Mouse (Mus musculus) mesoderm, embryonic 11.5 days (tissue): ENCODE data around the gene Zfp646.
A peak's percentile ranks its signal among the peaks of the same experiment; 100 is the strongest.

Experiments
- DNase-seq: peaks from one replicate; pipeline ENCODE4 v3.0.0-alpha.2; 2012; ENCODE audit warnings: low read depth, low spot score

Gene Zfp646

DNA sequence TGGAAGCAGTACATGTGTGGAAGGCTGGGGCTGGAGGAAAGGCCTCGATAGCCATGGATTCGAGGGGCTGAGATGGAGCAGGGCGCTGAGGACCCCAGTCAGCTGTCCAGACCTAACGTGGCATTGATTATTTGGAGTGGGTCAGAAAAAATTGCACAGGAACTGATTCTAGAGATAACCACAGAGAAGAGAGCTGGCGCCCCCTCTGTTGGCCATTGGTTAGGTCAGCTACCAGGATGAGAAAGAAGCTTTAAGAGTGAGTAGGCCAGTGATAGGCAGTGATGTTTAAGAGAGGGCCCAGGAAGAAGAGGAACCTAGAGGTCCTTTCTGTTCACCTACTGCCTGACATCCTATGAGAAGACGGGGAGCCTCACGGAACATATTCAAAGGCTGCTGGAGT is 43.3 kb downstream of the Zfp646 start:
- DNase-seq: no peak

GRCm38 (mm10) chr7:127921516-127921915 is 45.5 kb downstream of the Zfp646 start:
- DNase-seq: peak; percentile 30

- no peak for DNase-seq
These were observed 46.6 kb downstream of the Zfp646 start for GRCm38 (mm10) chr7:127922451-127923275.

DNA sequence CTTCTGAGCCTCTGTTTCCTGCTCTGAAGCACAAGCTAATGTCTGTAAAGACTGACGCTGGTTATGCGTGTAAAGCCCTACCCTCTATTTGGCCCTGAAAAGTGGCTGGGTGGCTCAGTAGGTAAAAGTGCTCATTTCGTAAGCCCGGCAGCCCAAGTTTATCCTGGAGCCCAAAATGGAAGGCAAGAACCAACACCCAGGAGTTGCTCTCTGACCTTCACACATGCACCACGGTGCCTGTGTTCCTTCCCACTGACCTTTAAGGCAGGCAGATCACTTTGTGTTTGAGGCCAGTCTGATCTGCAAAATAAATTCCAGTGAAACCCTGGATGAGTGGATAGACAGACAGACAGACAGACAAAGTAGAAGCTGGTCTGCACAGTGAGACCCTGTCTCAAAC is 47.7 kb downstream of the Zfp646 start:
- DNase-seq: no peak

DNA sequence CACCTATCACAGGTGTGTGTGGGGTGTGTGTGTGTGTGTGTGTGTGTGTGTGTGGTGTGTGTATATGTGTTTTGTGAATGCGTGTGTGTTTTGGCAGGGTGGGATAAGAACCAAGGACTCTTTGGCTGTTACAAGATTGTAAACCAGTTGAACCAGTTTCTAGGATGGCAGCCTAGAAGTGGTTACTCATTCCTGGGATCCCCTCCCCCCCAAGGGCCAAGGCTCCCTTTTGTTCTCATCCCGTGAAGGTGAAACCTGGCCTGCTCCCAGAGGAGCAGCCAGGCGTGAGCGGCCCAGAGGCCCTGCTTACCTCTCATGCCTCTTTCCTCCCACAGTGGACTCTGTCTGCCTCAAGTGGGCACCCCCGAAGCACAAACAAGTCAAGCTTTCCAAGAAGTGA is 49.2 kb downstream of the Zfp646 start:
- no peak for DNase-seq

DNA sequence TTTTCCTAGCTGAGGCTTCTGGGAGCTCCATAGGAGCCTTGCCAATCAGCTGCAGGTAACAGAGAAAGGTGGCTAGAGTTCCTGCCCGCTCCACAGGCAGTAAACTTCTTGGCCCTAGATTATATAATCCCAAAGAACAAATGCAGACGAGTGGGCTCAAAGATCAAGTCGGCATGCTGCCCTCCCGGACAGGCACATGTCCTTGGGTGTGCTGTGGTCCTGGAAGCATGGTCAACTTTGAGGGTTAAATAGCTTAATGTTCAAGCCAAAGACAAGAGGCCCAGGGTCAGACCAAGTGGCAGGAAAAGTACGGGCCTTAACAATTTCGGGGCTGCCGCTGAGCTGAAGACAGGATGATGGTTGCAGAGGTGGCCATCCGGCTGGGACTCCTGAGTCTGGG is 50.0 kb downstream of the Zfp646 start:
- no peak for DNase-seq

DNA sequence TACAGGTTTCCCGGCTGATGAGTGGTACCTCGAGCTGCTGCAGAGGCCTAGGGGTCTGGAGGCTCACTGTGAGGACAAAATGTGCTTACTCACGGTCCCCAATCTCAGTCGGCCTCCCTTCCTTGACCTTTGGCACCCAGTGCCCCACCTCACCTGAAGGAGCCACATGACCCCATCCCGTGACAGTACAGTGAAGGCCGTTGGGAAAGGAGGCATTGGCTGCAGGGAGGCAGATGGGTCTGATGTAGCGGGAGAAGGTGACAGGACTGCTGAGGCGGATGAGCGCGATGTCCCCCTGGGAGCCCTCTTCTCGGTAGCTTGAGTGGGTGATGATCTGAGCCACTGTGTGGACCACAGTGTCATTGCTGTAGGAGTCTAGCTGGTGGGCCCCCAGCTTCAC is 50.8 kb downstream of the Zfp646 start:
- no peak for DNase-seq

DNA sequence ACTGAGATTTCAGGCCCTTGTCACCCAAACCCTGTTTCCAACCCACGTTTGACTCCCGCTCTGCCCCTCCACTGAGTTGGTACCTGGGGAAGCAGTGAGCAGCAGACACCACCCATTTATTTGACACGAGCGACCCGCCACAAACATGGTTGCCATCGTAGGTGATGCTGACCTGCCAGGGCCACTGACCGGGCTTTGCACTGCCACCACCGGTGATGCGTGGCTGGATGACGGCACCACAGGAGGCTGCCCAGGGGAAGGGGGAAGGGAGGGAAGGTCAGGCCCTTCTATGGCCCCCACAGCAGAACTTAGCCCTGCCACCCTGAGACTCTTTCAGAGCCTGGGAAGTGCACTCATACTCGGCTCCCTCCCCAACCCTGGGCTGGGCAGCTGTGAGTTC is 51.7 kb downstream of the Zfp646 start:
- no peak for DNase-seq

GRCm38 (mm10) chr7:127928596-127928995 is 52.6 kb downstream of the Zfp646 start:
- no peak for DNase-seq

- DNase-seq: no peak
These were observed 53.9 kb downstream of the Zfp646 start, which contains the start of gene Prss8 for GRCm38 (mm10) chr7:127929923-127930322. Gene Prss8 (minus strand): TSS chr7:127930104.

GRCm38 (mm10) chr7:127930636-127931035 is 54.6 kb downstream of the Zfp646 start:
- no peak for DNase-seq

- no peak for DNase-seq
These were observed 55.5 kb downstream of the Zfp646 start for GRCm38 (mm10) chr7:127931351-127932135.

DNA sequence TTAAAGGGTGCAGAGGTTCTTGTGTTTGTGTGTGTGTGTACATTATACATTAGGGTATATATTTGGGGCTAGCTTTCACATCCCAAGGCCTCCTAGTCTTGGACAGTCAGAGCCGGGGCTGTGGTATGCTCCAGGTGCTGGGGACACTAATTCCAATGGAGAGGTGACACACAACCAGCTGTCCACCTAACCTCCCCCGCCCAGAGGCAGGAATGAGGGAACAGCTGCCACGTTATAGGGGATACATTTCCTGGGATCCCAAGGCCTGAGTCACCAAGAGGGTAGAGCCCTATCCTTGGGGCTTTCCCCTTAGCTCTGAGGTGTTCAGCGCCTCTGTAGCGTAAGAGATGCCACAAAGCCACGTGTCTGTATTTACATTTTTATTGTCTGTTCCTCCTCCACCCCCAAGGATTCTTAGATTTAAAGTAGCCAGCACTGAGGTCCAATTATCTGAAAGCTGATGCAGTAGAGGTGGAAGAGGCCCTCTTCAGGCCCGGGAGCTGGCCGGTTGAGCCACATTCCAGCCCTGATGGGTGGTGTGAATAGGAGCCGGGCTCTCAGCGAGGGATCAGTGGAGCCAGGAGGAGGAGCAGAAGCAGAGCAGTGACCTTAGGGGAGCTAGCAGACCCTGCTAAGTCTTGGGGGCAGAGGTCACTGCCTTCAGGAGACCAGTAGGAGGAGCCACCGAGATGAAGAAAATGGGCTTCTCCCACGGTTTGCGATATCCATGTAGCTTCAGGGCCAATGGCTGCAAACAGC is 56.4 kb downstream of the Zfp646 start:
- peak; percentile 38 for DNase-seq

- DNase-seq: no peak
These were observed 58.1 kb downstream of the Zfp646 start for GRCm38 (mm10) chr7:127934075-127934474.

DNA sequence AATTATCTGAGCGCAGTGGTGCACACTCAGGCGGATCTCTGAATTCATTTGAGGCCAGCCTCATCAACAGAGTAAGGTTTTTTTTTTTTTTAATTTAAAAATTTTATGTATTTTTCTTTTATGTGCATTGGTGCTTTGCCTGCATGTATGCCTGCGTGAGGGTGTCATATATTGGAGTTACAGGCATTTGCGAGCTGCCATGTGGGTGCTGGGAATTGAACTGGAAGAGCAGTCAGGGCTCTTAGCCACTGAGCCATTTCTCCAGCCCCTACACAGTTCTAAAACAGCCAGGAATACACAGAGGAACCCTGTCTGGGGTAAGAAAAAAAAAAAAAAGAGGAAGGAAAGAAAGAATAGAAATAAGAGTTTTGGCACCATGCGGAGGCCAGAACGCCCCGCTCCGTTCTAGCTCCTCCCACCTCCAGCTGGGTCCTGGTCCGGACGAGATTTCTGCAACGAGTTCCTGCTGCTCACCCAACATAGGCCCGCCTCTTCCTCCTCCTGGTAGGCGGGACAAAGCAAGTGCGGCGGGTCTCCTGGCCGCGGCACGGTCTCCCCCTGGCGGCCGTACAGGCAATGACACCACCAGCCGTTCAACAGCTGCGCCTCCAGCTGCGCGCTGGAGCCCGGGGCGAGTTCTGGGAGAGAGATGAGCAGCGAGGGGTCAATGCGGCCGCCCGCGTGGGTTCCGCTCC is 59.2 kb downstream of the Zfp646 start:
- DNase-seq: peak; percentile 96
